Mouse (Mus musculus): ENCODE data around the gene AI661453.

Gene AI661453

GRCm38 (mm10) chr17:47441296-47442051, 5.1 kb downstream of the AI661453 start:
- DNase-seq (ENCODE audit: low spot score) = no peak

GRCm38 (mm10) chr17:47442271-47442670, 5.9 kb downstream of the AI661453 start:
- no peak for DNase-seq (ENCODE audit: low spot score)

- DNase-seq (ENCODE audit: low spot score) = no peak
Observed at GRCm38 (mm10) chr17:47444113-47444512, 7.7 kb downstream of the AI661453 start.

GRCm38 (mm10) chr17:47445518-47445917, 9.1 kb downstream of the AI661453 start:
- DNase-seq (ENCODE audit: low spot score) = no peak

GRCm38 (mm10) chr17:47446025-47446424, 9.6 kb downstream of the AI661453 start:
- DNase-seq (ENCODE audit: low spot score) = no peak

GRCm38 (mm10) chr17:47446561-47446960, 10.1 kb downstream of the AI661453 start:
- no peak for DNase-seq (ENCODE audit: low spot score)

- no peak for DNase-seq (ENCODE audit: low spot score)
Observed at GRCm38 (mm10) chr17:47448523-47449372, 12.3 kb downstream of the AI661453 start.

GRCm38 (mm10) chr17:47449432-47449831, 13.0 kb downstream of the AI661453 start:
- DNase-seq (ENCODE audit: low spot score) = no peak

GRCm38 (mm10) chr17:47450239-47450638, 13.8 kb downstream of the AI661453 start:
- DNase-seq (ENCODE audit: low spot score) = no peak

- DNase-seq (ENCODE audit: low spot score) = no peak
Observed at GRCm38 (mm10) chr17:47450880-47451565, 14.6 kb downstream of the AI661453 start.

GRCm38 (mm10) chr17:47452886-47453285, 16.5 kb downstream of the AI661453 start:
- DNase-seq (ENCODE audit: low spot score) = no peak

- DNase-seq (ENCODE audit: low spot score) = no peak
Observed at GRCm38 (mm10) chr17:47454675-47455074, 18.3 kb downstream of the AI661453 start.

GRCm38 (mm10) chr17:47458310-47458709, 21.9 kb downstream of the AI661453 start:
- no peak for DNase-seq (ENCODE audit: low spot score)

GRCm38 (mm10) chr17:47458936-47459335, 22.5 kb downstream of the AI661453 start:
- no peak for DNase-seq (ENCODE audit: low spot score)

GRCm38 (mm10) chr17:47459341-47459919, 23.0 kb downstream of the AI661453 start:
- DNase-seq (ENCODE audit: low spot score) = no peak

- no peak for DNase-seq (ENCODE audit: low spot score)
Observed at GRCm38 (mm10) chr17:47461688-47462087, 25.3 kb downstream of the AI661453 start.

- DNase-seq (ENCODE audit: low spot score) = no peak
Observed at GRCm38 (mm10) chr17:47462209-47462608, 25.8 kb downstream of the AI661453 start.

GRCm38 (mm10) chr17:47462728-47463388, 26.4 kb downstream of the AI661453 start:
- no peak for DNase-seq (ENCODE audit: low spot score)

GRCm38 (mm10) chr17:47464248-47464965, 28.0 kb downstream of the AI661453 start:
- DNase-seq (ENCODE audit: low spot score) = no peak

GRCm38 (mm10) chr17:47465016-47465415, 28.6 kb downstream of the AI661453 start:
- no peak for DNase-seq (ENCODE audit: low spot score)

- no peak for DNase-seq (ENCODE audit: low spot score)
Observed at GRCm38 (mm10) chr17:47466284-47466683, 29.9 kb downstream of the AI661453 start.

Measured in urinary bladder, postnatal 10 days (tissue).